Mouse (Mus musculus) WW6 (cell line): ENCODE measurements at regions not wholly inside any gene's neighbourhood (a gene's known extent, or its start where the extent isn't known, plus 50 kb on each side); places are given as distances from the start of the nearest gene placed in this dataset.

Experiments used
- DNase-seq: peaks from one replicate; pipeline ENCODE4 v3.0.0-alpha.2; 2013; ENCODE audit warnings: low read depth, low spot score

DNA sequence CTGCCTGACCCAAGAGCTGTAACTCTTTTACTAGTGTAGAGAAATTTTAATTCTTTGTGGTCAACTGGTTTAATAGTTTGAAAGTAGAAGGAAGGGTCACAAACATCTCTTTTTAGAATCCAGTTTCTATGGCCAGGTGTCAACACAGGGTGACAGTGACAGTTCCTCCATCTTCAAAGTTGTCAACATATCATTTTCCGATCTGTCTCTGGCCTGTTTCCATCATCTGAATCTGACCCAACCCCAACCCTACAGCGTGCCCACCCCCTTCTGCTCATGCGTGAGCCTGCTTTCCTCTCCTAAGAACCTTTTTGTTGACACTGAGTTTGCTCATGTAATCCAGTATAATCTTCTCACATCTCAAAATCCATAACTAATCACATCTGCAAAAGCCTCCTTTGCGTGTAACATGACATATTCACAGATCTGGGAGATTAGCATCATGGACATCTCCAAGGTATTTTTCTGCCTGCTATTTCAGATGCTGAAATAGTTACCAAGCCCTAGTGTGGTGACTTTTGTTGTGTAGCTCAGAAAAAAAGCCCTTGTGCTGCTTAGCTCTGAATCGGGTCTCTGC, 168.4 kb downstream of the B3gnt2 start:
- no peak for DNase-seq

DNA sequence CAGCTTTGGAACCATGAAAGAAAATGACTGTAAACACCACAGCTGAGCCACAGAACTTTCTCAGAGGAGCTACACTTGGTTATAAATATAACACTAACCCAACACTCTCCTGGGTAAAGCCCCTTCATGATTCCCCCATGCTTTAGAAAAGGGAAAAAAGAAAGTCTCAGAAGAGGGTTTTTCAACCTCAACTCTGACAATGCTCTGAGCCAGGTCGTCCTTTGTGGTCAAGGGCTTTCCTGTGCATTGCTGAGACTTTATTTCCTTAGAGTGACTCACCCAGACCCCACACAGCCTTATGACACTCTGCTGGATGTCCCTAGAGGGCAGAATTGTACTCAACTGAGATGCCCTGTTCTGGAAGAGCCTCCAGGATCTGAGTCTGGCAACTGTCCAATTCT, 167.8 kb downstream of the B3gnt2 start:
- DNase-seq: no peak

DNA sequence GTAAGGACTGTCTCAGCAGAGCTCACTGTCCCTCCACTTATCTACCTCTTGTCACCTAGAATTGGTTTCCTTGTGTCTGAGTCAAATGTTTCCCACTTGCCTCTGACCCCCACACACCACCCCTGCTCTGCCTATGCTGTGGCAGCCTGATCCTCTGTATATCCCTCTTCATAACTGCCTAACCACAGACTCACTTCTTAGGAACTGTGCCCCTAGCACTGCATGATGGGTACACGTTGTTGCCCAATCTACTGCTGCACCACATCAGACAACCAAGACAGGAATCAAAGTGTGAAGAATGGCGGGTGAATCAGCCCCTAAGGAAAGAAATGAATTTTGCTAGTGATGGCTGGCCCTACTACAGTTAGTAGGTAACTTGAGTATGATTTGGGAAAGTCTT, 167.4 kb downstream of the B3gnt2 start:
- no peak for DNase-seq

DNA sequence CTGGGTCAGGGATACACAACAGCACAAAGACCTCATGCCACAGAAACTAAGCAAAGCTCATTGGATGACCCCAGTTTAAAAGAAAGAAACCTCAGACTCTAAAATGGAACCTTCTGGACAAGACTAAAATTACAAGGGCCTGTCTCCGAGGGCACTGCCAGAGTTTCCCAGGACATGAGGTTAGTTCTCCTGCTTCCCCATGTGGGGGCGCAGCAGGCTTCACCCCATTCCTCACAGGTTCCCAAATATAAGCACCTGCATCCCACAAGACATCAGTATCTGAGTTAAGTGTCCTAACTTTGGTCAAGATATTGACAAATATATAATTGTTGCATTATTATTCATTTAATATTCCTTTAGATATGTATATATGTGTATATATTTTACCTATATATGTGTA, 166.8 kb downstream of the B3gnt2 start:
- DNase-seq: no peak

DNA sequence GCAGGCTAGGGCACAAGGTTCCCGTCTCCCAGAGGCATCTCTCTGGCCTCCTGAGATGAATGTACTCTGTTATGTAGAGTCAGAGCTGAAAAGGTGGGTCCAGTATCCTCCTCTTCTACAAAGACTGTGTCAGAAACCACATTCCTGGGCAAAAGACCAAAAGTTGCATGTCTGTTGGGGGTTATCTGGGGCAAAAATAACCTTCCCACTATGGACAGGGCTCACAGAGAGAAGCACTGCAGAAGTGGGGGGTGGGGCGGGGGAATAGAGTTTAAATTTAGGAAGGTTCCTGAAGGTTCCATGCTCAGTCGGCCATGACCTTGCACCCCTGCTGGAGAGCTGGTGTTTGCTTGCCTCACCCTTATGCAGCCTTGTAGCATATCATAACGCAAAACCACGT, 165.9 kb downstream of the B3gnt2 start:
- DNase-seq: no peak

DNA sequence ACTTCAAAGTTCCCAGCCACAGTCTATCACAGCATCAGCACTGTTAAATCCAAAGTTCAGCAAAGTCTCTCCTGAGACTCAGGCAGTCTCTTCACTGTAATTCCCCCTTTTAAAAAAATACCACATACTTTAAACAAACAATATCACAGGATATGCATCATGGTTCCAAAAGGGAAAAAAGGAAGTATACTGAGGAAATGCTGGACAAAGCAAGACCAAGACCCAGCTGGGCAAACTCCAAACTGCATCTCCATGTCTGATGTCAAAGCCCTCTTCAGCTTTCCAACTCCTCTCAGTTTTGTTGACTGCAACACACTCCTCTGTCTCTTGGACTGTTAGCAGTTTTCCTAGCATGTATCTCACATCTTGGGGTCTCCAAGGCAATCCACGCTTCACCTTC, 165.5 kb downstream of the B3gnt2 start:
- no peak for DNase-seq

DNA sequence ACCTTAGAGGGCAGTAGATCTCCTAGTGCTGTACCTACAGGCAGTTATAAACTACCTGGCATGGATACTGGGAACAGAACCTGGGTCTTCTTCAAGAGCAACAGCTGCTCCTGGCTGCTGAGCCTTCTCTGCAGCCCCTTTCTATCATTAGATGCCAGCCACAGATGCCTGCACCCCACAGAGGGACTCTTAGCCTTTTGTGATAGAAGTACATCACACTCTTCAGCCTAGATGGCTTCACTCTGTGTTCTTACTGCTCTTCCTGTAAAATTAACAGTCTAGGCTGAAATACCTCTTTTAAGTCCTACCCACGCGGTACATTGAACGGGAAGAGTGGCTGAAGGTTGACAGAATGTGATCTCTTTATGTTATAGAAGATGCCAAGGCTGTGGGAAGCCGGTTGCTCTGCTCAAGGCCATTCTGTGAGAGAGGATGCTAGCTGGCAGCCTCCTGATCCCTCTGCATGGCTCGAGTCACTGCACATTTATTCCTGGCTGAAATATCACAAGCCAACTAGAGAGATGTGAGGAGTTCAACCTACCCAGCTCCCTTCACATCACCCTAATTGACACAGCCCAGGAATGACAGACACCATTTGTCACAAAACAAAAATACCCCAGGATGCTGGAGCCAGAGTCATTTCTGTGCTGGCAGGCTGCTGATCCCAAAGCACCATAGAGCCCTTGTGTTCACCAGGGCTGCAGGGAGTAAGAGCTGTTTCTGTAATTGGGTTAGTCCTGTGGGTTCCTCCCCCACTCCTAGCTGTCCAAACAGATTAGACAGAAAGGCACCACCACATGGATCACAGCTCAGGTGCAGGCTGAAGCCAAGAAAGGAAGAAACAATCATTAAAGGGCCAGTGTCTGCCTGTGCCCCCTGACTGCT, 162.5 kb downstream of the B3gnt2 start:
- DNase-seq: no peak

DNA sequence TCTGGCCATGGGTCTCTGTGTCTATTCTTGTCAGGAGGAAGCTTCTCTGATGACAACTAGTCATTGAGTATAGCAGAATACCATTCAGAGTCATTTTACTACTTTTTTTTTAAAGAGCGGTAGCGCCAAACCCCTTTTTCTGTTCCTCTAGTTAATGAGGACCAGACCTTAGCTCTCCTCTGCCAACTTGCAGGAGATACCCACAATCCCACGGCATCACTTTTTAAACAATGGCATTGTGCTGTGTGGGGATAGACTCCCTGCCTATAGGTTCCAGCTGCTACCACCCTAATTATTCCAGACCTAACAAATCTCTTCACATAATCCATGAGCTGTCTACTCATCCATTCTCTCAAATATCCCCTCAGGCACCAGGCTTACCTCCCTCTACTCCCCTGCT, 154.7 kb downstream of the B3gnt2 start:
- no peak for DNase-seq
